Mouse (Mus musculus) G1E (cell line): Measurements from ENCODE around the gene Spp2. TPM values are rescaled to one million over a fixed set of nuclear protein-coding genes. Genes with fewer than 3 reads are reported as not detected.

Experiments
- ATAC-seq: 2 replicates; pipeline ENCODE4 v1.8.0; 2016; ENCODE audit warnings: mild to moderate bottlenecking; ENCODE audit not compliant: insufficient number of reproducible peaks, poor library complexity, low FRiP score, severe bottlenecking; ENCODE audit errors: extremely low read depth
- DNase-seq: peaks from one replicate; pipeline ENCODE4 v3.0.0; 2012; ENCODE audit warnings: low spot score
- H3K27me3 ChIP-seq: 2 replicates; pipeline ENCODE4 v1.6.1; 2012; ENCODE audit warnings: mild to moderate bottlenecking, low read length, inconsistent platforms; ENCODE audit not compliant: insufficient read depth
- H3K36me3 ChIP-seq: replicated peaks from 2 replicates; pipeline ENCODE3; 2012; ENCODE audit warnings: mild to moderate bottlenecking, inconsistent platforms
- H3K4me1 ChIP-seq: 2 replicates; pipeline ENCODE4 v1.6.1; 2012; ENCODE audit warnings: low read depth, low read length, inconsistent platforms, mixed read lengths; ENCODE audit not compliant: insufficient read depth
- H3K4me3 ChIP-seq: 2 replicates; pipeline ENCODE4 v1.5.1; 2012; ENCODE audit warnings: low read depth, mild to moderate bottlenecking, inconsistent platforms, low read length, moderate library complexity, mixed read lengths
- H3K9me3 ChIP-seq: replicated peaks from 2 replicates; pipeline ENCODE4 v1.6.1; 2012; ENCODE audit warnings: inconsistent platforms
- CTCF ChIP-seq: IDR thresholded peaks from 2 replicates; pipeline ENCODE4 v1.5.1; 2012; ENCODE audit warnings: low read depth, low read length, inconsistent platforms, mixed read lengths
- GATA1 ChIP-seq: IDR thresholded peaks from 2 replicates; pipeline ENCODE4 v1.6.1; 2012; ENCODE audit warnings: borderline replicate concordance, low read length, inconsistent platforms, mixed read lengths
- GATA2 ChIP-seq: IDR thresholded peaks from 2 replicates; pipeline ENCODE4 v1.6.1; 2012; ENCODE audit warnings: low read depth, low read length, inconsistent platforms, borderline replicate concordance
- POLR2AphosphoS5 ChIP-seq: IDR thresholded peaks from 2 replicates; pipeline ENCODE4 v1.6.1; 2012; ENCODE audit warnings: low read depth, low read length, inconsistent platforms; ENCODE audit not compliant: insufficient replicate concordance
- TAL1 ChIP-seq: conservative IDR thresholded peaks from 2 replicates; pipeline ENCODE4 v1.6.1; 2012; ENCODE audit warnings: low read depth, low read length, inconsistent platforms, mixed read lengths
- polyA plus RNA-seq: library from polyadenylated mRNA; stranded (reverse); fragments of >175 nt; gene quantifications from 2 replicates; pipeline ENCODE4 v1.2.3, GENCODE M21; 2012
- total RNA-seq, 2 experiments: library from RNA; stranded (forward) in 1 of 2; stranded (reverse) in 1 of 2; fragments of 200-1000 nt in 1 of 2; fragments of >200 nt in 1 of 2; fragmentation: Nextera tagmentation in 1 of 2; gene quantifications; 2 replicates each; pipeline ENCODE4 v1.2.3; 2014 to 2017

Spp2 gene
- total and polyA plus RNA-seq, 3 experiments = not detected

DNA sequence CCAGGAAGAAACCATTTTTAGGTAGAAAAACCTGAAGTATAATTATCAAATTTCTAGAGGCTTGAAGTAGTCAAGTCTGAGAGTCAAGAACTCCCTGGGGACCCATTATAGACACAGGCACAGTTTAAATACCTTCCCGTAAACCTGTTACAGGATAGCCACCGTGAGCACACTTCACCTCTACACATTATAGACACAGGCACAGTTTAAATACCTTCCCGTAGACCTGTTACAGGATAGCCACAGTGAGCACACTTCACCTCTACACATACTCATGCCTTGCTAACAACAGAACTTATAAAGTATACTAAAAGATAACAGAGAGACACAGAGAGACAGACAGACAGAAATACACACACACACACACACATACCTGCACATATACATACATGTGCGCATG, 24.5 kb downstream of the Spp2 start:
- no peak for DNase-seq
- Histone ChIP-seq H3K4me3 (no peak overlapping the region), H3K36me3 (no peaks in the 10 kb centered on the region), H3K27me3 (no peaks in the 10 kb centered on the region), H3K4me1 (peaks cover 4% of the 10 kb centered on the region; the same call in 1 of the 2 replicates), H3K9me3 (no peaks in the 10 kb centered on the region)
- TF ChIP-seq GATA1 (no peak), CTCF (no peak)
- no peak for ATAC-seq

DNA sequence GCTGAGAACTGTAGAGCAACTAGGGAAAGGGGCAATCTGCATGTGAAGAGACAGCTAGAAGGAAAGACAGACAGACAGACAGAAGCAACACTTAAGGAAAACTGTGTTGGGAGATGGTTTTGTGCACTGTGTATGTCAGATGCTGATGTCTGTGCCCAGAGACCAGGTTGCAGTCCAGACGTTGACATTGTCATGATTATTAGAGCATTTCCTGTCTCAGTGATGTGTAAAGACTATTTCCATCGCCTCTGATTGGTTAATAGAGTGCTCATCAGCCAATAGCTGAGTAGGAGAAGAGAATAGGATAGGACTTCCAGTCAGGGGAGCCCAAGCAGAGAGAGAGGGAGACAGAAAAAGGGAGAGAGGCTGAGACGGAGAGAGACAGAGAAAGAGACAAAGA, 25.8 kb downstream of the Spp2 start:
- Histone ChIP-seq H3K4me1 (peaks cover 4% of the 10 kb centered on the region; the same call in 1 of the 2 replicates), H3K36me3 (no peaks in the 10 kb centered on the region), H3K9me3 (no peaks in the 10 kb centered on the region), H3K4me3 (no peak overlapping the region), H3K27me3 (no peaks in the 10 kb centered on the region)
- ATAC-seq (no peak), DNase-seq (no peak)
- no peak for TF ChIP-seq GATA2
- TF ChIP-seq POLR2AphosphoS5 = no peak
- no peak for TF ChIP-seq TAL1
- TF ChIP-seq GATA1 = no peak
- TF ChIP-seq CTCF = no peak

DNA sequence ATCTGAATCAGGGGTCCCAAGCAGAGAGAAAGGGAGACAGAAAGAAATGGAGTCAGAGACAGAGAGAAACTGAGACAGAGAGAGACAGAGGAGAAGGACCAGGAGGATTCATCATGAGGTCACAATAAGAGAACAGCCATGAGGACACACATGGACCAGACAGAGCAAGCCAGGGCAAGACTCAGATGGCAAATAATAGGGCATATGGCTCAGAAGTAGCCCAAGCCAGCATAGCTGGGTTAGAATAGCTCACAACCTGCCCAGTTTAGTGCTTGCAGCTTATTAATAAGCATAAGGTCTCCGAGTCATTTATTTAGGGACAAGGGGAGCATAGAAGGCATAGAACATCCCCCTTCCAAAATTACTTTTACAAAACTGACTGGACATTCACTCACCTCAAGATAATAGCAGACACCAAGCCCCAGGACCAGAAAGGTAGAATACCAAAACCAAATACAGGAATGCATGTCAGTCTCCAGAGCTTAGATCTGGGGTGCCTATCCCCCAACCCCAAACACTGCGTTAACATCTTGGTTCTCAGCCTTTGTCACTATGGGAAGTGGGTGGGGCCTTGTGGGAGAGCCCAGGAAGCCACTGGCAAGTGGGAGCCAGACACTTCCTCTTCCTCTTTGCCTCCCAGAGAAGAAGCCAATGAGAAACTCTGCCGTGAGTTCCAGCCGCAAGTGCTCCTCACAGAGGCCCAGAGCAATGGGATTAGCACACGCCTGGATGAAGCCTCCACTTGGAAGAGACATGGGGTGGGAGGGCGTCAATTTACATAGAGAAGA, 26.5 kb downstream of the Spp2 start:
- ATAC-seq = no peak
- no peaks in the 10 kb centered on the region for H3K9me3 ChIP-seq
- H3K4me1 ChIP-seq = peaks cover 4% of the 10 kb centered on the region; the same call in 1 of the 2 replicates
- no peak overlapping the region for H3K4me3 ChIP-seq
- no peak for DNase-seq
- H3K27me3 ChIP-seq = no peaks in the 10 kb centered on the region
- TF ChIP-seq GATA1 (no peak), CTCF (no peak), TAL1 (no peak), POLR2AphosphoS5 (no peak), GATA2 (no peak)
- no peaks in the 10 kb centered on the region for H3K36me3 ChIP-seq

DNA sequence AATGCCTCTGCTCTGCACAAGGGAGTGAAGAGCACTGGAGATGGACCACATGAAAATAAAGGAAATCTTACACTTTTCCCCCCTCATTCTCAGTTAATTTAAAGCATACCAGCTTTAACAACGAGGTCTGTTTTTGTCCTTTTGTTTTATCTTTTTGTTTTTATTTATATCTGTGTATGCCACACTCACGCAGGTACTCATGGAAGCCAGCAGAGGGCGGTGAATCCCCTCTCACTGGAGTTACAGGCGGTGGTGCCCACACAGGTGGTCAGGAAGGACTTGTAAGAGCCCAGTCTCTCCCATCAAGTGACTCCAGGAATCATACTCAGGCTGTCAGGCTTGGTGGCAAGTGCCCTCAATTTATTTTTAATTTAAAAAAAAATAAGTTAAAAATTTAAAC, 27.3 kb downstream of the Spp2 start:
- H3K36me3 ChIP-seq = no peaks in the 10 kb centered on the region
- no peak overlapping the region for H3K4me3 ChIP-seq
- no peak for DNase-seq
- no peaks in the 10 kb centered on the region for H3K9me3 ChIP-seq
- no peak for TF ChIP-seq GATA2
- no peak for TF ChIP-seq GATA1
- no peak for TF ChIP-seq CTCF
- TF ChIP-seq TAL1 = no peak
- TF ChIP-seq POLR2AphosphoS5 = no peak
- no peak for ATAC-seq
- H3K27me3 ChIP-seq = no peaks in the 10 kb centered on the region
- H3K4me1 ChIP-seq = peaks cover 4% of the 10 kb centered on the region; the same call in 1 of the 2 replicates

DNA sequence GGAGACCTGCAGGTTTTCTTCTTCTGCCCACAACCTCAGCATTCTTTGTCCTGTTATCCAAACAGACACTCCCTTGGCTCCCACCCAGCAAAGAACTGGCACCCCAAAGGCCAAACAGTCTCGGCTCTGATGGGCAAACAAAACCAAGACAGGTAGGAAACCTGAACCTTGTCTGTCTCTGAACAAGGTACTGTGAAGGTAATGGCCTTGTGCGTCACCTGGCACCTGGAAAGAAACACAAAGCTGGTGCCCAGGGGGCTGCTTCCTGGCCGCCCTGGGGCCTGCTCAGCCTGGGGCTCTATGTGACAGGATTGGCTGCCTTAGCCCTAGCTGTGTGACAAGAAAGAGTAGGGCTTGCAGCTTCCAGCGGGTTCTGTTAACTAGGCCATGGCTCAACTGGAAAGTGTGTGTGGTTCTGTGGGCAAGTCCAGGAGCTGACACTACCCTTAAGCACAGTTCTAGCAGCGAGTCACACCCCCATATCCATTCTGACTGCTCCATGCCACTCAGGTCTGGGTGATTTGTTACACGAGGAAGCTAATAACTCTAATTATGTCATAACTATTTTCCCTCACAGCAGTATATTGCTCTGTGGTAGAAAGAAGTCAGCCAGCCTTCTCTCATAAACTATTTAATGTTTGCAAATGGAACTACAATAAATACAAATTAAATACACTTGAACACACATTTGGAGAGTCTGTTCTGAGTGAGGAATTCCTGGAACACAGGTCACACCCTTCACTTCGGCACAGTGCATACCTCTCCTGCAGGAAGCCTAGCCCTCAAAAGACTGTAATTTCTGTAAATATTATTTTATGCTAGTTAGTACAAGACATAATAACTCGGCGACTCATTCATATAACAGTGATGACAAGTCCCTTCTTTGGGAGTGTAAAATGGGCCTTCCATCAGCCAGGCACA, 30.7 kb downstream of the Spp2 start:
- Histone ChIP-seq H3K4me3 (no peak overlapping the region), H3K36me3 (no peaks in the 10 kb centered on the region), H3K4me1 (peaks cover 4% of the 10 kb centered on the region; the same call in 1 of the 2 replicates), H3K27me3 (no peaks in the 10 kb centered on the region), H3K9me3 (no peaks in the 10 kb centered on the region)
- DNase-seq (no peak), ATAC-seq (no peak)
- TF ChIP-seq POLR2AphosphoS5 = no peak
- no peak for TF ChIP-seq TAL1

DNA sequence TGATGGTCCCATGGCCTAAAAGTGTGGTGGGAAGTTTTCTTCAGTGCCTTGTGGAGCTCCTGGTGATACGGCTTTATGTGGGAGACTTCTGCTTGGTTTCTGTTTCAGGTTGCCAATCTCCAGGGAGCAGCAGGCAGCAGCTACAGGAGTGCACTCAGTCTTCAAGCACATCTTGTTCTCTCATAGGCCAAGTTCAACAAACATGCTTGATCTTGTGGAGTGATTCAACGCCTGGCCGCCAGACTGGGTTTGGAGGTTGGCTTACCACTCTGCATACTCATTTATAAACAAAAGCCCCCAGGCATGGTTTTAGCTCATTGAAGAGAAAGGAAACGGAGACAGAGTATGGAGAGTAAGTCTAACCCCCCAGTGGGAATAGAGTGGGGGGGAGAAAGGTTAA, 36.6 kb downstream of the Spp2 start:
- Histone ChIP-seq H3K27me3 (no peaks in the 10 kb centered on the region), H3K4me3 (no peak overlapping the region), H3K4me1 (no peaks in the 10 kb centered on the region), H3K9me3 (no peaks in the 10 kb centered on the region), H3K36me3 (no peaks in the 10 kb centered on the region)
- no peak for ATAC-seq
- no peak for DNase-seq
- no peak for TF ChIP-seq GATA1
- TF ChIP-seq TAL1 = no peak
- TF ChIP-seq POLR2AphosphoS5 = no peak
